Mouse (Mus musculus) liver, postnatal 0 days (tissue): ENCODE measurements around the gene Zfp454. TPM values are rescaled to one million over a fixed set of nuclear protein-coding genes. Genes with fewer than 3 reads are reported as not detected.

Experiments used
- ATAC-seq: fragments of 200-750 bp; cut with Nextera tagmentation; 2 replicates; pipeline ENCODE4 v1.8.0; 2017; ENCODE audit warnings: mild to moderate bottlenecking, moderate library complexity
- DNase-seq: peaks from one replicate; pipeline ENCODE4 v3.0.0-alpha.2; 2016
- H3K27ac ChIP-seq: fragments of 300-500 bp; sonication (generic); 2 replicates; pipeline ENCODE4 v1.5.1; 2014; ENCODE audit warnings: antibody characterized with exemption, moderate library complexity, mild to moderate bottlenecking, low read depth
- H3K27me3 ChIP-seq: fragments of 300-500 bp; sonication (generic); 2 replicates; pipeline ENCODE4 v1.6.1; 2014; ENCODE audit warnings: low read length, control low read depth, mixed read lengths; ENCODE audit not compliant: insufficient read depth
- H3K36me3 ChIP-seq: fragments of 300-500 bp; sonication (generic); replicated peaks from 2 replicates; pipeline ENCODE4 v1.6.1; 2014; ENCODE audit warnings: mild to moderate bottlenecking, control low read depth, low read length, moderate library complexity, mixed read lengths; ENCODE audit not compliant: insufficient read depth
- H3K4me1 ChIP-seq: fragments of 300-500 bp; sonication (generic); 2 replicates; pipeline ENCODE4 v1.6.1; 2014; ENCODE audit warnings: antibody characterized with exemption, mild to moderate bottlenecking, control low read depth; ENCODE audit not compliant: insufficient read depth
- H3K4me2 ChIP-seq: fragments of 300-500 bp; sonication (generic); 2 replicates; pipeline ENCODE4 v1.6.1; 2014; ENCODE audit warnings: low read depth, mild to moderate bottlenecking, low read length, moderate library complexity, mixed read lengths
- H3K4me3 ChIP-seq: fragments of 300-500 bp; sonication (generic); 2 replicates; pipeline ENCODE4 v1.5.1; 2014; ENCODE audit warnings: low read depth, low read length
- H3K9ac ChIP-seq: fragments of 300-500 bp; sonication (generic); replicated peaks from 2 replicates; pipeline ENCODE4 v1.6.1; 2014; ENCODE audit warnings: mild to moderate bottlenecking, moderate library complexity
- H3K9me3 ChIP-seq: fragments of 300-500 bp; sonication (generic); 2 replicates; pipeline ENCODE4 v1.6.1; 2016; ENCODE audit warnings: mild to moderate bottlenecking, control low read depth, low read length, mixed read lengths
- CTCF ChIP-seq: sonication (generic); IDR thresholded peaks from 2 replicates; pipeline ENCODE4 v1.5.1; 2016; ENCODE audit warnings: antibody characterized with exemption, low read depth
- EP300 ChIP-seq: IDR thresholded peaks from 2 replicates; pipeline ENCODE4 v1.6.1; 2016; ENCODE audit warnings: antibody characterized with exemption, low read depth, mild to moderate bottlenecking
- WGBS: fragments of 180-500 bp; shearing (Covaris S2); extraction: QIAGEN DNeasy Blood & Tissue Kit; methylation state at CpG from one replicate; pipeline ENCODE4 v1.1.7; 2014; ENCODE audit not compliant: insufficient replicate concordance; 5-methylcytosine and 5-hydroxymethylcytosine counted together
- polyA plus RNA-seq: library from polyadenylated mRNA; unstranded; fragments of >200 nt; fragmentation: Nextera tagmentation; extraction: Ambion mirVana; gene quantifications from 2 replicates; pipeline ENCODE4 v1.2.1, GENCODE M21; 2015

Gene Zfp454
- polyA plus RNA-seq, 1 experiment from 2014 or later, result 0.12 TPM

GRCm38 (mm10) chr11:50886231-50886932 lies 1.1 kb downstream of the Zfp454 start:
- no peaks in the 10 kb centered on the region for H3K9me3 ChIP-seq
- H3K4me3 ChIP-seq, result no peak overlapping the region

GRCm38 (mm10) chr11:50883756-50884155 lies 3.7 kb downstream of the Zfp454 start:
- TF ChIP-seq CTCF, result 0 out of 2 replicates have a peak, but pooled peaks have one; percentile 17
- no peak for TF ChIP-seq EP300
- Histone ChIP-seq H3K9me3 (no peaks in the 10 kb centered on the region), H3K4me2 (no peak overlapping the region), H3K27ac (no peak overlapping the region), H3K36me3 (no peaks in the 10 kb centered on the region), H3K4me3 (no peak overlapping the region), H3K4me1 (peaks cover 5% of the 10 kb centered on the region), H3K27me3 (no peaks in the 10 kb centered on the region), H3K9ac (no peak overlapping the region)
- ATAC-seq (no peak), DNase-seq (no peak)
- 57% methylated on average over 3 of the region's 3 CpGs for WGBS

More at GRCm38 (mm10) chr11:50886231-50886932, 1.1 kb downstream of the Zfp454 start:
- DNase-seq (no peak), ATAC-seq (no peak)
- TF ChIP-seq CTCF, result no peak
- Histone ChIP-seq H3K4me2 (peak overlapping the region; percentile 63; the same call in 1 of the 2 replicates), H3K27ac (no peak overlapping the region), H3K9ac (no peak overlapping the region), H3K4me1 (peaks cover 5% of the 10 kb centered on the region), H3K36me3 (no peaks in the 10 kb centered on the region), H3K27me3 (no peaks in the 10 kb centered on the region)
- WGBS, result 55% methylated on average over 8 of the region's 8 CpGs

- Histone ChIP-seq H3K9ac (no peak overlapping the region), H3K4me3 (no peak overlapping the region), H3K27ac (no peak overlapping the region), H3K27me3 (no peaks in the 10 kb centered on the region), H3K36me3 (no peaks in the 10 kb centered on the region), H3K4me2 (no peak overlapping the region), H3K9me3 (no peaks in the 10 kb centered on the region; the same call in 1 of the 2 replicates), H3K4me1 (no peaks in the 10 kb centered on the region)
- no peak for TF ChIP-seq CTCF
- TF ChIP-seq EP300, result no peak
- ATAC-seq (no peak), DNase-seq (no peak)
- WGBS, result 65% methylated on average over 3 of the region's 3 CpGs
Observed at GRCm38 (mm10) chr11:50878641-50879040, 8.8 kb downstream of the Zfp454 start.

GRCm38 (mm10) chr11:50850989-50851601 lies 36.4 kb downstream of the Zfp454 start:
- Histone ChIP-seq H3K36me3 (no peaks in the 10 kb centered on the region), H3K4me3 (peak overlapping the region; percentile 32), H3K4me2 (peak overlapping the region; percentile 50), H3K27me3 (peaks cover 50% of the 10 kb centered on the region), H3K9me3 (no peaks in the 10 kb centered on the region), H3K27ac (no peak overlapping the region), H3K4me1 (peaks cover 10% of the 10 kb centered on the region), H3K9ac (no peak overlapping the region)
- ATAC-seq (no peak), DNase-seq (no peak)
- 1% methylated on average over 62 of the region's 72 CpGs for WGBS
- no peak for TF ChIP-seq EP300
- no peak for TF ChIP-seq CTCF

GRCm38 (mm10) chr11:50850177-50850735 lies 37.2 kb downstream of the Zfp454 start, which contains the start of gene Grm6:
Gene Grm6, plus strand, starts transcription at chr11:50850685.
- Histone ChIP-seq H3K27ac (no peak within 1 kb of the TSS), H3K4me3 (peak within 1 kb of the TSS; percentile 32), H3K4me1 (peaks cover 10% of the 10 kb centered on the region), H3K4me2 (peak within 1 kb of the TSS; percentile 50), H3K36me3 (no peaks in the 10 kb centered on the region), H3K9me3 (no peaks in the 10 kb centered on the region), H3K9ac (no peak within 1 kb of the TSS), H3K27me3 (peaks cover 50% of the 10 kb centered on the region)
- no peak for DNase-seq
- TF ChIP-seq CTCF (no peak), EP300 (no peak)
- WGBS, result 2% methylated on average over 11 of the region's 11 CpGs
- ATAC-seq, result no peak

- Histone ChIP-seq H3K27me3 (peaks cover 50% of the 10 kb centered on the region), H3K4me3 (no peak overlapping the region)
Observed at GRCm38 (mm10) chr11:50849310-50849709, 38.1 kb downstream of the Zfp454 start.

More at GRCm38 (mm10) chr11:50849310-50849709, 38.1 kb downstream of the Zfp454 start:
- Histone ChIP-seq H3K9ac (no peak overlapping the region), H3K27ac (no peak overlapping the region), H3K36me3 (no peaks in the 10 kb centered on the region), H3K4me2 (no peak overlapping the region), H3K4me1 (peaks cover 10% of the 10 kb centered on the region), H3K9me3 (no peaks in the 10 kb centered on the region)
- ATAC-seq, result no peak
- DNase-seq, result no peak
- WGBS, result 2% methylated on average over 10 of the region's 10 CpGs
- TF ChIP-seq EP300 (no peak), CTCF (no peak)
